27 mouse cellular contexts compared by ENCODE assay signal in genomic region chr15:98119363-98119762, GRCm38 (mm10). TPM values are rescaled to one million over a fixed set of nuclear protein-coding genes. Genes with fewer than 3 reads are reported as not detected.
"Had no signal": no experiment of that assay in that cellular context is flagged by ENCODE, and none has a peak within 500 bp of the region (broad histone marks: within the 10 kb centered on the region; RNA-seq: fewer than 3 reads in every experiment).

No protein-coding gene starts in this region.

- H3K4me3 ChIP-seq: heart, adult 2 months; heart, embryonic 13.5 days; heart, embryonic 15.5 days; hindbrain, embryonic 10.5 days; hindbrain, embryonic 12.5 days; intestine, embryonic 15.5 days; kidney, embryonic 15.5 days; limb, embryonic 13.5 days; limb, embryonic 15.5 days; liver, embryonic 12.5 days had no signal

- H3K27ac ChIP-seq: heart, adult 2 months; heart, embryonic 13.5 days; heart, embryonic 15.5 days; hindbrain, embryonic 10.5 days; hindbrain, embryonic 12.5 days; hindbrain, embryonic 14.5 days; intestine, embryonic 15.5 days; kidney, embryonic 15.5 days; kidney, postnatal 0 days; limb, embryonic 13.5 days; limb, embryonic 15.5 days; liver, embryonic 12.5 days; liver, embryonic 14.5 days had no signal

- DNase-seq: forebrain, postnatal 0 days; heart, adult 2 months; heart, postnatal 14 days; heart, postnatal 4 days; kidney, adult 11 months; kidney, adult 2 months; kidney, adult 9 months; kidney, postnatal 14 days; kidney, postnatal 36 days; layer of hippocampus, adult 9-11 months; layer of hippocampus, postnatal 36 days; left cerebral cortex, postnatal 4 days had no signal

RNA-seq across cellular contexts. Expression of gene Ccdc184, which starts 47.6 kb away (rescaled TPM):
- total RNA-seq: gastrocnemius, postnatal 36 days; granulocyte monocyte progenitor cell, adult 5-6 weeks; liver, adult 2 months had no signal
